Mouse (Mus musculus) liver, adult 2 months (tissue): ENCODE data around the gene Ddn.

ENCODE experiments used
- CTCF ChIP-seq: fragments of 200-500 bp; IDR thresholded peaks from 2 replicates; pipeline ENCODE4 v1.5.1; 2011; ENCODE audit warnings: low read depth, low read length, control low read depth
- POLR2A ChIP-seq: fragments of 200-500 bp; IDR thresholded peaks from 2 replicates; pipeline ENCODE4 v1.6.1; 2011; ENCODE audit warnings: low read length, control low read depth; ENCODE audit not compliant: insufficient read depth; ENCODE audit errors: extremely low read depth

DNA sequence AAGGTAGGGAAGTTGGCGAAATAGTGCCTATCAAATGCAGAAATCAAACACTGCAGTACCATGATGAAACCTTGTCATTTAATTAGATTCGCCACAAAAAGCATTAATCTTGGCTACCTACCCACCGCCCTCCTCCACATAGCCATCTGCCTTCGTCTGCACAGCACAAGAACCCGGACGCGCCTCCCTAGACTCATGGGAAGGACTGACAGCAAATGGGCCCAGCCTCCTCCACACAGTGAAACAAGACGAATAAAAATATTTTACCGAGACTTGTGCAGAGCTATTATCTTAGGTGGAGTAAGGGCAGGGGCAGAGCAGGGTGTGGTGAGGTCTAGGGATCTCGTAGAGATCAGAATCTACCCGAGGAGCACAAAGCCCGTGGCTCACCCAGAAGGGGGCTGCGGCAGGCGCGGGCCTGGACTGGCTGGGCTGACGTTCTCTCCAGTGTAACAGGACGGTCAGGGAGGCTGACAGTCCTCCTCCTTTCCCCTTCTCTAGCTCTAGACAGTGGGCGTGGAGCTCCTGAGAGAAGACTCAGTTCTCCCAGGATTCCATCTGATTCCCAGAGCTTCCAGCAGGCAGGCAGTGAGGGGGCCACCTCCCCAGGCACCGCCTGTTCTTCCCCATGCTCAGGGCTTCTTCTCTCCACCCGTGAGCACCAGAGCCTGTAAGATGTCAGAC is 3.6 kb upstream of the Ddn start:
- TF ChIP-seq POLR2A (no peak), CTCF (no peak)
